Mouse (Mus musculus) stomach, postnatal 0 days (tissue): ENCODE data around the gene Plce1.

Experiments
- CTCF ChIP-seq: IDR thresholded peaks from 2 replicates; pipeline ENCODE4 v1.5.1; 2016; ENCODE audit warnings: antibody characterized with exemption, low read depth, mild to moderate bottlenecking, moderate library complexity
- EP300 ChIP-seq: optimal IDR thresholded peaks from 2 replicates; pipeline ENCODE3; 2016; ENCODE audit warnings: antibody characterized with exemption

GRCm38 (mm10) chr19:38533230-38533629 lies 52.3 kb downstream of the Plce1 start:
- TF ChIP-seq CTCF (no peak), EP300 (no peak)
